Mouse (Mus musculus): ENCODE data around the gene Fstl4. TPM values are rescaled to one million over a fixed set of nuclear protein-coding genes. Genes with fewer than 3 reads are reported as not detected.
A peak's percentile ranks its signal among the peaks of the same experiment; 100 is the strongest.

The Fstl4 gene
- total RNA-seq, 4 experiments from 2014 or later = 27.9 to 29.7 (median 28.9) TPM

DNA sequence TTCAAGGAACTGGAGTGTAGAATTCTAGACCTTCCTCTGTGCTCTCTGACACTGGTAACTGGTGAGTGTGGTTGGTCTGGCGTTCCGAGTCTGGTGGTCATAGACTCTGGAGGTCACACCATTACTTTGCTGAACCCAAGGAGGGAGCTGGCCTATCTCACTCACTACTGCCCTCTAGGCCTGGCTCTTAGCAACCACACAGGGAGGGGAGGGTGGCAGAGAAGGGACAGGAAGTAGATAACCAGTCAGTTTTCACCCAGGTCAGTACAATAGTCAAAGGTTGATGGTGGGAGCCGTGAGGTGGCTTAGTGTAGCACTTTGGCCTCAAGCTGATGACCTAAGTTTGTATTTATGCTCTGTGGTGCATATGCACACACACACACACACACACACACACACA is 255.1 kb downstream of the Fstl4 start:
- no peak for DNase-seq (ENCODE audit: low spot score in 2 of 2)

DNA sequence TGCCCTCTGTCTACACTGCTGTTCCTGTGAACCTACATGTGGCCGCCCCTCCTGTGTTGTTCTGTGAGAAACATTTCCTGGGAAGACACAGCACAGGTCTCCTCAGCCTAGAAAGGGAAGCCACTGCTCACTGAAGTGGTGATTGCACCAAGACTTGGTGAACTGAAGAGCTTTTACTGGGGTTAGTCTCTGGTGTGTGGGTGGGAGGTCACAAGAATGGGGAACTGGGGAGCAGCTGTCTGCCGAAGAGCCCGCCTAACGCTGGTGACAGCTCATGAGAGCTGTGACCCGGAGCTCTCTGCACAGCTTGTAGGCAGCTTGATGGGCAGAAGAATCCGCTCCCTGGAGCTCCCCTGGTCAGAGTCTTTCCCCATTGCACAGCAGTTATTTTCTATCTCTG is 260.0 kb downstream of the Fstl4 start:
- DNase-seq (ENCODE audit: low spot score in 2 of 2) = no peak

DNA sequence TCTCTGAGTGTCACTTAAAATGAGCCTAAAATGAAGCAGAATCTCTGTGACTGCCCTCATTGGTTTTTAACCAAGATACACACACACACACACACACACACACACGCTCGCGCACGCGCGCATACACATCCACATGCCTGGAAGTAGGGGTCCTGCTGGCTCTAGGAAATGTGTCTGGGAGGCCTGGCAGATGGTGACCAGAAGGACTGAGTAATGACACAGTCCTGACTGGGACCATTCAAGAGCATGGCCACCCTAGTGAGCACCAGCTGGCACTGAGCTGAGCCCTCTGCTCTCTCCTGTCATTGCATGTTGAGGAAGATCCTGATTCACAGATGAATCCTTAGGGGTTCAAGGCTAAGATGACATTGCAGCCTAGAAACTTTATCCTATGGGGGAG is 261.3 kb downstream of the Fstl4 start:
- DNase-seq (ENCODE audit: low spot score in 2 of 2) = no peak

DNA sequence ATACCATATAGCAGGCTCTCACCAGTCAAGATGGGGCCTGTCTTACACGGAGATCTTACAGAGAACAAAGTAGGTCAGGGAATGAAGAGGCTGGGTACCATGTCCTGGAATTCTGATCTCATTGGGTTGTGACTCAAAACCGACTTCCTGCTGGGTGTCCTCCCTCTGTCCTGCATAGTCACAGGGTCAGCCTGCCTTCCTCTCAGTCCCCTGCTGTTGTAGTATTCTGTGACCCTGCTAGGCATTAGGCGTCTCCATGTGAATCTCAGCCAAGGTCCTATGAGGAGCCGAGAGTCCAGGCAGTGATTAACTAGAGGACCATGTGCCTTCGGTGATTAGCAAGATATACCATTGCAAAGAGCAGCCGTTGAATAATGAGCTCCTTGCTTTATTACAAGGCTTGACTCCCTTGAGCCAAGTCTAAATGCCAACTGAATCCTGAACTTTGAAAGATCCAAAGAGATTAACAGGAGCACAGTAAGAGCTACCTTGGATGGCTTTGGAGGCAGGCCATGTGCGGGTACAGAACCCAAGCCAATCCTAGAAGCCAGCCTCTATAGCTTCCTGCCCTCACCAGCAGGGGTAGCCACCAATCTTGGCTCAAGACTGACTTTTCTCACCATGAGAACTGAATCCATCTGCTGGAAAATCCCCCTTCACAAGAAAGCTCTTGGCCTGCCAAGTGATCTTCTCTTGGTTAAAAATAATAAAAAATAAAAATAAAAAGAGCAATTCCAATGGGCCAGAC is 264.2 kb downstream of the Fstl4 start:
- DNase-seq (ENCODE audit: low spot score in 2 of 2) = no peak

DNA sequence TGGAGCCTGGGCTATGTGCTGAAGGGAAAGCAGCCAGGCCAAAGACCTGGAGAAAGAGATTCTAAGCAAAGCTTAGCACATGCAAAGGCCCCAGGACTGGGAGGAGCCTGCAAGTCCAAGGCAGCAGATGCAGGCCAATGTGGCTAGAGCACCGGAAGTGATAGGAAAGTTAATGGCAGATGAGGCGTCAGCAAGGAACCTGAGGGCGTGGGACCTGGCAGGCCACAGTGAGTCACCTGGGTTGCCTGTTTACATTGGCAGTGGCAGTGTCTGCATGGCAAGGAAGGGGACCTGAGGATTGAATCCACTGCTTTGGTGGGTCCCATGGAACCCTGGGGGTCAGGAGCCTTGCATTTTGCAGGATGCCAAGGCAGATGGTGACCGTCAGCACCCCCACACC is 267.3 kb downstream of the Fstl4 start:
- DNase-seq (ENCODE audit: low spot score in 2 of 2) = no peak

DNA sequence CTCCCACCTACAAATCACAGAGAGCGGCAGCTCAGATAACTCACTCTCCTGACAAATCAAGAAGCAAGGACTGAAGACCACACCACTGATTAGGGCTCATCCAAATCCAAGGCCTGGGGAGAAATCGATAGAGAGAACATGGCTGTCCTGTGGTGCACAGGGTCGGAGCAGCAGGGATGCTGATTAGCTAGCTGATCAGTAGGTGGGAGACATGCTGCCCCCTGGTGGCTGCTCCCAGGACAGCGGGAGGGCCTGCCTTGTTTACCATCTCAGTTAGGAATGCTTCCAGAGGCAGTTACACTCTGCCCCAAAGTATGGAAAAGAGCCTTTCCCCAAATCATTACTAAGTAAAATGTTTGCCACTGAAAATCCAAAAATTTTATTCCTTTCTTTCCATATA is 267.9 kb downstream of the Fstl4 start:
- peak; percentile 51 to 82 for DNase-seq (ENCODE audit: low spot score in 2 of 2)

DNA sequence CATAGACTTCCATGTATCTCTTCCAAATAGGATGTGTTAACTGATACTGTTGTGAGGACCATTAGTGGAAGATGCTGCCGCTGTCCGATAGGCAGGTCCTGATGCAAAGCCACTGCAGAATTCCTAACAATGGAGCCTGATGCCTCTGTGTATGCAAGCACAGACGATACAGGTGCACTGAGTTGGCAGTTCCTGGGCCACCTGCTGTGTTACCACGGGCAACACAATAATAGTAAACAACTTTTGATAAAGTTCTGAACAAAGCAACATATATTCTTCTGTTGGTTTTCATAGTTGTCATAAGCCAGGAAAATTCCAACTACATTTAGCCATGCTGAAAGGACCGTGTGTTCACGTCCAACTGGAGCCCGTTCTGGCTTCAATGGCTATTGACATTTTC is 271.0 kb downstream of the Fstl4 start:
- DNase-seq (ENCODE audit: low spot score in 2 of 2) = no peak

DNA sequence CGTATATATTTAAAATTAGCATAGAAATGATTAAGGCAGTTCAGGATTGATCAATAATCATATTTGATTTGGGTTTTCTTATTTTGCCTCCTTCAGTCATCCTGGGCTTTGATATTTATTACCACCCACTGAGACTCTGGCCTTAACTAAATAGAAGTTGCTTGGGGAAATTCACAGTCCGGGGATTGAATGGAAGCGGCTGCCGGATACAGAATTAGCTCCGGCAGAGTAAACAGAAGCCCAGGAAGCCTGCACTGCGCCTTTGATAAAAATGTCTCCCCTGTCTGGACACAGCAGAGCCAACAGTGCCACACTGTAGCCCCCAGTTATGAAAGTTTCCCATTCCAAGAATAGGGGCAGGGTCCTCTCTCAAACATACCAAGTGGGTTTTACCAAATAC is 282.4 kb downstream of the Fstl4 start:
- DNase-seq (ENCODE audit: low spot score in 2 of 2) = no peak

DNA sequence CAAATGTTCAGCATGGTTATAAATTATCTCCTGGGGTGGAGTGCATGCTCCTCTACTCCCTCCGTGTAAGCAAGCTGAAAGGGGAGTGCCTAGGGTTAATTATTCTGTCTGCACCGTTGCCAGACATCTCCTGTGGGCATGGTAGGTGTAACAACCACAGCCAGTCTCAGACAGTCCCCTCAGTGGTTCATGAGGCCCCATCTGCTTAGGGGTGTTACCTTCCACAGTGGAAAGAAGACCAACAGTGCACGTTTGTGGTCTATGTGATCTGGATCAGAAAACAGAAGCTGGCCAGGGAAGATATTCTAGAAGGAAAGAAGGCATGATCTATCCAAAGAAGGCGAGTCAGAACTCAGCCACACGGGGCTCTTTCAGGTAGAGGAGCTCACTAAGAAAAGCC is 289.7 kb downstream of the Fstl4 start:
- DNase-seq (ENCODE audit: low spot score in 2 of 2) = no peak

DNA sequence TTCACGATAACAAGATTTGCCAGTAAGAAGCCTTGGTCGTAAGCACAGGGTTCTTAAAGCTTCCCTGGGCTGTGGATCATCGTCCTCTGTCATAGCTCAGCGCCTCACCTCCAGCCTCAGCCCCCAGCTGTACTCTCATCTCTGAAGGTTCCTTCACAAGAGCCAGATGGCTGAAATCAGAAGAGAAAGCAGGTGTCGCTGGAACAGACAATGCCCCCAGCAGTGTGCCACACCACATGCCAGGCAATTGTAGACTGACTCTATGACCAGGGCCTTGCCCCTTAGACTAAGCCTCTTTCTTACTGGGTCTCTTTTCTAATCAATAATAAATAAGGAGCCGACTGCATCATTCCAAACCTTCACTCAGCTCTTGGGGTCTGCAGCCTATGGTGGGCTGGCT is 291.5 kb downstream of the Fstl4 start:
- no peak for DNase-seq (ENCODE audit: low spot score in 2 of 2)

DNA sequence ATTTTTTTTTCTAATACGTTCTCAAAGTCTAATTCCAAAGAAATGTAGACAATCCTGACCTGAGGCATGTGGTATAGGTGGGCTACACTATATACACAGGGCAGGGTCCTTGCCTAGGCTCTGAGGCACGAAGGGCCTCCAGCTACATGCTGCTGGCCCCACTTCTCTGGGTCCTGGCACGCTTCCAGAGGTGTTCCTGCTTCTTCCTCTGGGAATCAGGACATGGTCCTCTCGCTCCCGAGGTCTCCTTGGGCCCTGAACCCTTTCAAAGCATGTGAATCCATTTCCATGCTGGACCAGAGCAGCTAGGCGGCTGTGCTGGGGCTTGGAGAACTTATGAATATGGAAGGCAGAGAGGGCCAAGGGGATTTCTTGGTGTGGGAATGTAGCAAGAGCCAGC is 292.3 kb downstream of the Fstl4 start:
- no peak for DNase-seq (ENCODE audit: low spot score in 2 of 2)

DNA sequence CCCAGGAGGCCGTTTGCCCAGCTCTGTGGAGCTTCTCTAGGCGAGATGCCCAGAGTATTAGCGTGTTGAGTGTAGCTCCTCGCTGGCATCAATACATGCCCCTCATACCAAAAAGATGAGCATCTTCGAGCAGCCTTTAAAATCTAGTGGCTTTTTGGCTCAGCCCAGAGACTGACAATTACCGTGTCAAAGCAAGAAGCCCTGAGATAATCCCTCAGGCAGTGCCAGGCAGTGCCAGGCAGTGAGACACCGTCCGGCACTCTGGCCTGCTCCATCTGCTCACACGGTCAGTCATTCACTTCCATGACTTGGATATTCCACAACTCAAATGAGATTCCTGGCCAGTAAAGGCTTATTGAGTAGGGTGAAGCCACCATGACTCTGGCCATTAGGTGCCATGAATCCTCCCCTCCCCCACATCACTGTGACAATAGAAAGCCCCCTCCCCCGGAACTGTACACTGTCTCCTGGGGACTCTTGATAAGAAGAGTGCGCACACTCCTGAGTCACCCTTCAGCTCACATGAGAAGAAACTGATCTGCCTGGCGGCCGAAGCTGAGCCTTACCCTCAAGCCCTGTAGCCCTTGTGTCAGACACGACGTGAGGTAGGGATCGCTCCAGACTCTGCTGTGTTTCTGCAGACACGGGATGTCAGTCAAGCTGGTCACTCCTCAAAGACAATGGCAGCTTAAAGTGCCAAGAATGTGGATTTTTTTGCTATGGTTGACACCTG is 293.6 kb downstream of the Fstl4 start:
- no peak for DNase-seq (ENCODE audit: low spot score in 2 of 2)

DNA sequence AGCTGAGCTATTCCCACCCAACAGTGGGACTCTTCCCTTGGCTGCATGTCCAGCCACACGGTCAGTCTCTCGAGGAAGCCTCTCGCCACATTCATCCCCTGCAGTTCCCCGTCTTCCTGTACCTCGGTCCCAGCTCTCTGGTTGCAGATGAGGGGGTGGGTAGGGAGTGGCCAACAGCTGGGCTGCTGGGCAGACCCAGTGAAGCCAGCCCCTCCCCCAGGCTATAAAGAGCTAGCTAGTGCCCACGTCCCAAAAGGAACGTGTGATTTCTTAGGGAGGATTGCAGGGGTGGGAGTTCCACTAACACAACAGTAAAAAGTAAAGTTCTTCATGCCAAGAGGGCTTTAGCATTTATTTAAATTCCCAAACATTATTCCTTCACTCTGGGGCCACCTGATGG is 294.1 kb downstream of the Fstl4 start:
- no peak for DNase-seq (ENCODE audit: low spot score in 2 of 2)

DNA sequence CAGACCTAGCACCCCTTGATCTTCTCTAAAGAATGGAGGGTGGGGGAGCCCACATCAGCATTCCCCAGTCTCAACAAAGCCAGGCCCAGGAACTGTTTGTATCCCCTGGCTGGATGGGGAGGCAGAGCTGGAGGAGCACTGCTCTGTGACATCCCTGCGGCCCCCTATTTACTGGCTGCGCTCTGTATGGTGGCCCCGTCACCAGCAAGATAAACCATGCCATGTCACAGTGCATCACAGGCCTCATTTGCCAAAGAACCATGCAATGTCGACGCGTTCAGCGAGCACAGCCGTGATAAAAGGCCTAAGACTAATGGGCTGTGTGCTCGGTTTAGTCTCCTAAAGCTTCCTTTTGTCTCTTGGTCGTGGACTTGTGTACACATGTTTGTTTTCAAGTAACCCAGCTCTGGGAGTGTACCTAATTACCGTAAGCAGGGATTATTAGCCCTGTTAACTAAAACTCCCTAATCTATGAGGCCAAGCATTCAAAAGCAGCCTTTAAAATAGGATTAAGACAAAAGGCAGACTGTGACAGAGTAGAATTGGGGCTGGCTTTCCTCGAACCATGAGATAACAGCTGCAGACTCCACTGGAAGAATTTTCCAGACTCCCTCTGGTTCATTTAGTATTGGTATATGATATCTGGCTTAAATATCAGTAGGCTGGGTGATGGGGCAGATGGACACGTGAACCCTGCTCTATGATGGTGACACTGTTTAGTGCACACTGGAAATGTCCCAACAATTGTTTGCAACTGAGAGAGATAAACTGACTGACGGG is 303.5 kb downstream of the Fstl4 start:
- DNase-seq (ENCODE audit: low spot score in 2 of 2) = no peak

DNA sequence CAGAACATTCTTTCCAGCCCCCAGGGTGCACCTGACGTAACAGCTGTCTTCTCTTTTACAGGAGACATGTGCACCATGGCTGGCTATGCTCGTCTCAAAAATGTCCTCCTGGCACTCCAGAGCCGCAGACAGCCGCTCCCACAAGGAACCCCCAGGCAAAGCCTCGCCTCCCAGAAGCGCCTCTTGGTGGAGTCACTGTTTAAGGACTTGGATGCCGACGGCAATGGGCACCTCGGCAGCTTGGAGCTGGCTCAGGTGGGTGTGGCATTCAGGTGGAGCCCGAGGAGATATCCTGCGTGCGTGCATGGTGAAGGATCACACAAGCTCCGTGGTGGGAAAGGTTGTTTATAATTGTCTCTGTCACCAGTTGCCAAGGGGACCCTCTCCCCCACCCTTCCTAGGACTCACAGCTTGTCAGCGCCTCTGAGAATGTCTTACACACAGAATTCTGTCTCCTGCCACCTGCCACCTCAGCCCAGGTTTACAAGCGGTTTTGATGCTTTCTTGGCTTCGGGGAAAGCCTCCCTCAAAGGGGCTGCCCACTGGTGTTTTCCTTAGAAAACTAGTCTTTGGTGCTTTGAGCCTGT is 304.1 kb downstream of the Fstl4 start:
- DNase-seq (ENCODE audit: low spot score in 2 of 2) = no peak

DNA sequence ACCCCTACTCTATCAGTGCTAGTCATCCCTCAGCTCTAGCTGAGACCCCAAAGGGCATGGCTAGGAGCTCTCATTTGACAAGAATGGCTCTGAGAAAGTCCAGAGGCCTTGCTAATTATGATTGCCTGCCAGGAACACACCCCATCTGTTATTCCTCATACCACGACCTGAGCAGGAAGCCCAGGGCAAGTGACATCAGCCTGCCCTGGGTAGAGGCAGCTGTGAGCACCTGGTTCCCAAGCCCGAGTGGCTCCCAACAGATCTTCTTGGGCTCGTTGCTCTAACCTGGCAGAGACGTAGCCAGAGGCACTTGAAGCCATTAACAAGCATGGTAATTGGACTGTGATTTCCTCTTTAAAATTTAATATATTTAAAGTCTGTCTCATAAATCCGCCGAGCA is 305.3 kb downstream of the Fstl4 start:
- no peak for DNase-seq (ENCODE audit: low spot score in 2 of 2)

DNA sequence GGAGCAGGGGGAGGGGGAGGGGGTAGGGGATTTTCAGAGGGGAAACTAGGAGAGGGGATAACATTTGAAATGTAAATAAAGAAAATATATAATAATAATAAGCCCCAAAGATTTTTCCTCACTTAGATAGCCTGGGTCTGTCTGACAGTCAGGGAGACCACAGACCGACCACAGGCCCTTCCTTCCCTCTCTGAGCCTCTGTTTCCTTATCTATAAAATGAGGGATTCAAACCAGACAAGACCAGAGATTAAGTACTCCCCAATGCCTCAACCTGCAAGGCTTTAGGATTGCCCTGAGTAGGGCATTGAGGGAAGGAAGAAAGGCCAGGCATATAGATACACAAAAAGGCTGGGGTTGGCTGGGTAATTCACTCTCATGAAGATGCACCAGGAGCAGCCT is 307.2 kb downstream of the Fstl4 start:
- DNase-seq (ENCODE audit: low spot score in 2 of 2) = no peak

DNA sequence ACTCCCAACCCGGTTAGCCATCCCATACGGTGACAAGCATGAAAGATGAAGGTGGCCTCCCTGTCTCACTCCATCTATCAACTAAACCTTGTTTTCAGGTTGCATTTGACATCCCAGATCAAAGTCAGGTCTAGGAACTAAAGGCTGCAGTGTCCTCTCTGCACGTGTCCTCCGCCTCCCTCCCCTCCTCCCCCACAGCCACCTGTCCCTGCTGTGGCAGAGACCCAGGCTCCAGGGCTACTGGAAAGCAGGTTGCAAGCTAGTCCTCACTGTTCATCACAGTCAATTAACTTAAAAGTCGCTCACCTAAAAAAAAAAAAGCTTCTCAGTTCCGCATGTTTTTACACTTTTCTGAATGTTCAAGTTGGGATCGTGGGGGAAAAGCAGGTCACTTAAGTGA is 313.2 kb downstream of the Fstl4 start:
- no peak for DNase-seq (ENCODE audit: low spot score in 2 of 2)

DNA sequence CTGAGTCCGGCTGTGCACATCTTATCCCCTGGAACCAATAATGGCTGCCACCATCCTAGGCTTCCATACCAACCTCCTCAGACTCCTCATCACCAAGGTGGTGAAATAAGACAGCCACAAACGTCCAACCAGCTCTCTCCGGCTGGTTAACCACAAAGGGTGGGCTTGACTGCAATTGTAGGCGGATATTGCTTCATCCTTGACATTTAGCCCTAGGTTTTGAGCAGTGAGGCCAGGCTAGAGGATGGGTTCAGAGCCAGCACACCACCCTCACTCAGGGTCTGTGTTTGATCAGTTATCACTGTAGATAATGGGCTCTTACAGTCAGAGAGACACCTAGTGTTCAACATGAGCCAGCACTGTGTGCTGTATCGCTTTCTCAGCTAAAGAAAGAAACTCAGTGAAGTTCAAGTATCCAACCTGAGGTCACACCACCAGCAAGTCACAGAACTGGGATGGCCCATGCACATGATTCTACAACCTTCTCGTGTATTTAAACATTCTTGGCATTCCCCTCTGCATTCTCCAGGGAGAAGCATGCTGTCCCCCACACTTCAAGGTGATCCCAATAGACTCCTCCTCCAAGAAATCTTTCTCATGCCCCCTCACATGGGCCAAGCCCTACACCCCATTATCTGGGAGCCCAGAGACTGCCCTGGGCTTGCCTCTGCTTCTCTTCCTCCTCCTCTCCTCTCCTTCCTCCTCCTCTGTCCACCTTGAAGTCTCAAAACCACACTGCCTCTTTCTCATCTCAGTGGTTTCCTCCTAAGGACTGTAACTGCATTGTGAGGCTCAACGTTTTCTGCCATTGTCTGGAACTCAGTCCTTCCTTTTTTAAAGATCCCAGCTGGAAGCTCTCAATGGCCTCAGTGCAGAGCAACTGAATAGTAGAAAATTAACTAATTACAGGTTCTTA is 314.2 kb downstream of the Fstl4 start:
- DNase-seq (ENCODE audit: low spot score in 2 of 2) = no peak

DNA sequence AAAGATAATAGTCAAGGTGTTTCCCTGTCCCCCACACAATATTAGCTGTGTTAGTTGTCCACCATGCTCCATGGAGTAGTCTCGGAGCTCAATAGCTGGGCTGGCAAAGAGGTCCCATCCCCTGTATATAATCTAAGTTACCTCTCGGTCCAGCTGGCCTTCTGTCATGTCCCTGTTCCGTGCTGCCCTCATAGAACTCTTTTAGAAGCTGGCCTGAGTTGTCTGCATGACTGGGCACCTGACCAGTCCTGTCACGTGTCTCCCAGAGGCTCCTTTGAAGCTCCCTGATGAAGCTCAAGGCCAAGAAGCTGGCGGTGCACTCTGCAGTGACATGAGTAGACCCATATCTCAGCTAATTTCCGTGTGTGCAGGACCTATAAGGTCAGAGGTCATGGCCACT is 316.9 kb downstream of the Fstl4 start:
- no peak for DNase-seq (ENCODE audit: low spot score in 2 of 2)

DNA sequence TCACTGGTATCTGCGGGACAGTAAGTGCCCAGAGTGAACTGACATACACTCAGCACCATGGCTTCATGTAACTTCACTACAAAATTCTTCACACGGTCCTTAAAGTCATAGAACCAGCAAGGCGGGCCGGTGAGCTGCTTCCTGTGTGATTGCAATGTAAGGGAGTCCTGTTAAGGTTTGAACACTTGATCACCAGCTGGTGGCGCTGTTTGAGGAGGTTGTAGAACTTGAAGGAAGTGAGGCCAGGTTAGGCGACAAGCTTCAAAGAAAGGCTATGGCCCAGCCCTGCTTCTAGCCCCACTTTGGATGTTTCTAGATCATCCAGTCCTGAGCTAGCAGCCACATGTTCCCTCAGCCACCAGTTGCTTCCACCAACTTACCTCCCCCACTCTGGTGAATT is 320.9 kb downstream of the Fstl4 start:
- DNase-seq (ENCODE audit: low spot score in 2 of 2) = no peak

Measured in left cerebral cortex, adult 8-10 months (tissue).